Mouse (Mus musculus) embryo, embryonic 11.5 days (tissue): ENCODE data around the gene Cyp1b1.

ENCODE experiments used
- DNase-seq: peaks from one replicate; pipeline ENCODE4 v3.0.0-alpha.2; 2012; ENCODE audit warnings: low read depth, low spot score

The Cyp1b1 gene

DNA sequence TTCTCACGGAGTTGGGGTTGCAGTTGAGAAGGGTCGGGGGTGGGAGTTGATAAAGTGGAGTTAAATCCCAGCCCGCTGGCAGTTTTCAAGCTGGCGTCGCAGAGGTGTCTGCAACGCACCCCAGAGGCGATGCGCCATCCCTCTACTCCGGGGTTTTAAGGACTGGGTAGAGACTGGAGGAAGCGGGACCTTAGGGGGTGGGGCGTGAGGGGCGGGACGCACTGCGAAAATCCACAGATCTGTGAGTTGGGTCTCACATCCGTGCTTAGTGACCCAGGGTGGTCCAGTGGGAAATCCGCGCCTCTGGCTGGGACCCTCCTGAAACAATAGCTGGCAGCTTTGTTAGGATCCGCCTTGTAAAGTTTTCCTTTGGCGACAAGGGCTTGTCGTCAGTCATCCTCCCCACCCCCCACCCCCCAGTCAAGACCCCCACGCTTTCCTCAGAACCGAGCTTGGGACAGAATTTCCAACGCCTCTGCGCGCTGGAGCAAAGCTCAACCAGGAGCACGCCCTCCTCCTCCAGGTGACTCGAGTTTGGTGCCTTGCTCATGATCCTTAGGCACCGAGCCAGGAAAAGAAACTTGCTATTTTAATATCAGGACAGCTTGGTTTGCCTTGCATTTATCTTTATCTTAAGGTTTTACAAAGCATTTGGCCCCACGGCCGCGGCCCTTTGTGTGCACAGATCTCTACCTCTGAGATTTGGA lies at the start of gene Cyp1b1:
Gene Cyp1b1, minus strand, starts transcription at position 131 of the 707 bp plus-strand sequence.
- no peak for DNase-seq

DNA sequence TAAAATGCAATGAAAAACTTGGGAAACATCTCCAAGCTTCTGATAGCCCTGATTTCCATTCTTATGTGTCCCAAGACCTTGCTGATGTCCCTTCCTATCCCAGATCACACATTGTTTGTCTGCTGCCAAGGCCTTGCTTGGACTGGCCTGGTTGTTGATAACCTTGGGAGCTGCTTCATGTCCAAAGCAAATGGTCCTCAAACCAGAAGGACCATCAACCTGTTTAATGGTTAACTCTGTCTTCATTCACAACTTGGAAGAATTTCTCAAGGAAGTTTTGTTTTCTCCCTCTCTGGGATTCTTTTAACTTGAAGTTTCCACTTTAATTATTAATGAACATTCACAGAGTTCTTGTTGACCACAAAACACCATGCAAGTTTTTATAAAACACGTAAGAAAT lies 47.0 kb upstream of the Cyp1b1 start:
- no peak for DNase-seq

DNA sequence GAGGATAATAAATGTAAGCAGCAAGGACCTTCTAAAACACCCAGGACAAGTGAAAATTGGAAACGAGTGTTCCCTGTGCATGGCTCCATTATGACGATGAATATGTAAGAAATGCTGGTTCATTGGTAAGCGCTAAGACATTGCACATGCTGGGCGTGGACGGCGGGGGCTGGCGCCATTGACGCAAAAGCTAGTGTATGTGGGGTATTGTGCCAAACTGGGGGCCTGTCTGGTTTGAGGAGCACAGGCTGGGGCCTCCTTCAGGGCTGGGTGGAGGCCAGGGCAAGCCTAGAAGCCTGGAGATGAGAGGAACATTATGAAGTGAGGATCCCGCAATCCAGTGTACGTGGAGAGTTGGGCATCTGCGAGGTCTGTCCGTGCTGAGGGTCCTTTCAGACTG lies 39.0 kb upstream of the Cyp1b1 start:
- DNase-seq = no peak

DNA sequence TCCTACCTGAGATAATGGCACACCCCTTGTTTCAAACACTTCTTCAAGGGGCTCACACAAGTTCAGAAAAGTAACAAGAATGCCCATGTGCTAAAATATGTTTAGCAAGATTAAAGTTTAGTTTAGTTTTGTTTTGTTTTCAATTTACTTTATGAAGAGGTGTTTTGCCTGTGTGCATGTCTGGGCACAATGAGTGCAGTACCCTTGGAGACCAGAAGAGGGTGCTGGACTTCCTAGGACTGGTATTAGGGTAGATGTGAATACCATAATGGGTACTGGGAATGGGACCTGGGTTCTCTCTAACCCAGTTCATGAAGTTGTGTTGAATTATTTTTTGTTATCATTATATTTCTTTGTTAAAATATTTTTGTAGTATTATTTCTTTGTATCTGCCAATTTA lies 38.0 kb upstream of the Cyp1b1 start:
- DNase-seq = no peak

DNA sequence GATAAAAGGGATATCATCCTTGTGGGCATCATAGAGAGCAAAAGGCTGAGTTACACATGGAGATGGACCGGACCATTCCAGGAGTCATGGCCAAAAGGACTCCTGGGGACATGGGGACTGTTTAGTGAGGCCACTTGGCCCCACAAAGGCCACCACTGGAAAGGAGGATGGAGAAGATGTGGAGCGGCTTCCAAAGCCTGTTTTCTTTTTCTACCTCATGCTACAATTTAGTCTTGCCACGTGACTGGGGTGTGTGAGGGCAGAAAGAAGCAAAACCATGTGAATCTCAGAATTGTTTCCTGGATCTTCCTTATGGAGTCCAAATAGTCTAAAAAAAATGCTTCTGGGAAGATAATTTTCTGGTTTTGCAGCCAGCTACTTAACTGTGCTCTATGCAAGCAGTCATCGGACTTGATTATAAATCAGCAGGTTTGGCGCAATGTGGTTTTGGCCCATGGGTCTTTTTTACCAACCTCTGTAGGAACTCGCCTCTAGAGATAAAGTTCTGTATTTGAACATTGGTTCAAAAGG lies 36.9 kb upstream of the Cyp1b1 start:
- DNase-seq = no peak

DNA sequence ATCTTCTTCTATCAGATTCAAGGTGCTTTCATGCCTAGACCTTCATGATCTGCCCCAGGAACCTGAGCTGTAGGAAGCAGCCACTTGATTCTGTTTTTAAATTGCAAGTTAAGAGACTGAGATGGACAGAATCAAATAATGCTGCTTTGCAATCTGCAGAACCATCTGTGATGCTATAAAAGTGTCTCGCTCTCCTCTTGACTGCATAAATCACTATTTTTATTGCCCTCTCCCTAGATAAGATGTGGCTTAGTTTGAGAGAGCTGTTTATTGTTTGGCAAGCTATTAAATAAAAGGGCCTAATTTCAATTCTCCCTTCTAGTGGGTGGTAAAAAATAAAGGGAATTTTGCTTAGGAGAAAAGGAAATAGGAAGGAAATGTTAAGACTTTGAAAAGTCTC lies 34.8 kb upstream of the Cyp1b1 start:
- no peak for DNase-seq

DNA sequence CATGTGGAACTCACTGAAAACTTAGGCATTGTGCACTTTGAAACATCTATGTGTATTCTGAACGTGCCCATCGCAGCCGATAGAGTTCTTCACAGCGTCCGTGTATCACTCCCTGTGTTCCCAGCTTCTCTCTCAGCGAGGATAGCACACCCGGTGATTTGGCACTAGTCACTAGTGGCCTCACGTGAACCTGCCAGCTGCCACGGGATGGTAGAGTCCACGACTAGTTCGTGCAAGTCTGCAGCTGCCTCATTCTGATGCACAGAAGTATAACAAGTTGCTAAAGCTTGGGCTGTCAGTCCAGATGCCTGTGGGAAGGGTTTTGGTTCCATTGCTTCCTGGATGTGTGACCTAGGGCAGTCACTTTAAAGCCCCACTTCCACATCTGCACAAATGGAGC lies 32.1 kb upstream of the Cyp1b1 start:
- DNase-seq = no peak

DNA sequence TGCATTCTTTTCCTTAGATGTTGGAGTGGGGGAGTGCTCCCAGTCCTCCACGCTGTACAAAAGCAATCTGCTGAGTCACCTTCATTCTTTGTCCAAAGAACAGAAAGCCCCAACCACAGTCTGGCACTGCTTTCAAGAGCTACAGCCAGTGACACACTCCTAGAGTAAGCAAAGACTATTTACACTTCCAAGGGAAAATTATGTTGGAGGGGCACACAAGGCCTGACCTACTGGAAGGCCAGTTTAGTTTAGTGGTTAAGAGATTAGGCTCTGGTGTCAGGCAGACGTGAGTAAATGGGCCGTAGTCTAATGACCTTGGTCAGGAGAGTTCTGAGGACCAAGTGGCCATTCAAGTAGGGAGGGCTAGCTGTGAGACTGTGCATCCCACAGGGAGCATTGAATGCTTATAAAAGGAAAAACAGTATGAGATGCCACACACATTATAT lies 31.3 kb upstream of the Cyp1b1 start:
- no peak for DNase-seq

DNA sequence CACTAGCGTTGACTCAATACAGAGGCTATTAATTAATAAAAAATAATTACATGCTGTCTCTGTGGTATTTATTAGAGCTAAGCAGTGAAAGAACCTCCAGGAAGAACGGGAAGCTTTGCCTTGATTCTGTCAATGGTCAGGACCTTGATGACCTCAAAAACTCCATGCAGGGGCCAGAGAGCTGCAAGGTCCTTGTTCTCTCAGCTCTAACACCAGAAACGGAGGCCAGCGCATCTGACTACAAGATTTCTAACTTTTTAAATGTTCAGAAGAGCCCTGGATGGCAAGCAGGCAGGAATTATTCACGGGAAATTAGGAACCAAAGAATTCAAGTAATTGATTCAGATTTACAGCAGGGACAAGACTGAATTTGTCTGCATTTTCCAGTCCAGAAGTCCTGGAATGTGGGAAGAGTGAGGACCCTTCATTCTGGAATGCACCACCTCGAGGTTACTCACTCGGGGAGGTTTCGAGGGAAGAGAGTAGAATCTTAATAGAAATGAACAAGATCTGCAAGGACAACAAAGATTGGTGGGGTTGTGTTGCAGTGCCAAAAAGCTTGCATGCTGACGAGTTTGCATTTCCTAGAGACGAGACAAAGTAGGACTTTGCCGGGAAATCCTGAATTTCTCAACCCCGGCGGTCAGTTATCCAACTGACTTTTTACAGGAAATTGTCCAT lies 30.3 kb upstream of the Cyp1b1 start:
- no peak for DNase-seq

DNA sequence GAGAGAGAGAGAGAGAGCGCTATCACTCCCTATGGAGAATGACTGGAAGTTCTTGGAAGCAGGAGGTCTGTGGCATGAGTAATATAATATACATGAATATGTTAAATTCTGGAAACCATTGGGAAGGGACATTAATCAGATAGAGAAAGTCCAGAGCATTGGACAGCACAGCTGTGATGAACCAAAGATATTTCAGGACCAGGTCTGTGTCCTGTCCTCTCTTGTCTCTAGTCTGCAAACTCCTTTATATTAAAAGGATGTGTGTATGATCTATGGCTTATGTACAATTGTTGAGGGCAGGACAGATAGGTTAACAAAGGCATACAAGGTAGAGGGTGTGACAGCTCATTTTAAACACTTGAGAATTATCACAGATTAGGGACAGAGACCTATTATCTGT lies 28.6 kb upstream of the Cyp1b1 start:
- no peak for DNase-seq

DNA sequence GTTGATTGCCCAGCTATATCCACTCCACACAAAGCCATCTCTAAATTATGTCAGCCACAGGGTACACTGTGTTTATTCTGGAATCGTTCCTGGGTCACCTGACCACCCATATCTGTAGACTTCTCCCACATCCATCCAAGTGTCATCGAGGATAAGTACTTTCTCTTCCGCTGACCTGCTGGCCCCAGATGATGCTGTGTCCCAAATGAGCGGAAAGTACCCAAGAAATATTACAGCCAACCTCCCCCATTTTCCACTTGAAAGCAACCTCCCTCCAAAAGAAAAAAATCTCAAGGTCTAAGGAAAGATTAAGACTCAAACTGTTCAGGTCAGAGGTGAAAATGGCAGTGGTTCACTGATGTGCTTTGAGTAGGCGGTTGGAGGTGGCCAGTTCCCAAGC lies 27.8 kb upstream of the Cyp1b1 start:
- DNase-seq = no peak

DNA sequence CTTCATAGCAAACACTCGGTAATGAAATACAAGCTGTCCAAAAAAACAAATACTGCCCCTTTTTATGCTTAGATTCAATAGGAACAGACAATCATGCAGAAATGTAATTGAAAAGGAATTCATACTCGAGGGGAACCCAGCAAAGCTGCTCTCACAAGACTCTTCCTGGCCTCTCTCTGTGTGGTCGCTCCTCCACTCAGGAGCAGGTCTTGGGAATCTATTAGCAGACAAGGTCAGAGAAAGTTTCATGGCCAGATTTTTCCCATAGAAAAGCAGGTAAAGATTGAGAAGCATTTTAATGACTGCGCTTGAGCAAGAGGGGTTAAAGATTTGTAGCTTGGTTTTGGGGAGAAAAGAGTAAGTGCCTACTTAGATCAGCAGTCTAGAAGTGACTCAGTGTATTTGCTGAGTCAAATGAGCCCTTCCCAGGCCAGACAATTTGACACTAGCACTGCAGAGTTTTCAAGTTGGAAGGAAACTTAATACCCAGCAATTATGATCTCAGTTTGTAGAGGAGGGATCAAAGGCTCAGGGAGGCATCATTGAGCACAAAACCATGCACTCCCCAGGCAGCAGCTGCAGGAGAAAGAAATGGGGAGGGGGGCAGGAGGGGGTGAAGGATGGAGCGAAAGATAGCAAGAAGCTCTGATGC lies 24.1 kb upstream of the Cyp1b1 start:
- no peak for DNase-seq

DNA sequence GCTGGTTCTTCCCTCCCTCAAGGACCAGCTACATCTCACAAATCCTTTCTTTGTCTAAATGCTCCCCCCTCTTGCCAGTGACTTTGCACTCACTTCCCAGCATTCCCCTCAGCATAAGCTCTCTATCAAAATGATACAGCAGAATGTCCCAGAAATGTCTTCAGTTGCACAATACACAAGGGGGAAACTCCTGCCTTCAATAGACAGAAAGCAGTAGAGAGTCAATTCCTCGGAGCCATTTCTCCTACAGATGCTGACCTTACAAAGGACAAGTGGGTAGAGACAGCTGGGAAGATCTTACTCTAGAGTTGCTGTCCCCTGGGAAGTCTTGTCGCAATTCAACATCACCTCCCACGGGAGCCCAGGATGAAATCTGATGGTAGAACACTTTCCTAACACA lies 22.7 kb upstream of the Cyp1b1 start:
- DNase-seq = no peak

DNA sequence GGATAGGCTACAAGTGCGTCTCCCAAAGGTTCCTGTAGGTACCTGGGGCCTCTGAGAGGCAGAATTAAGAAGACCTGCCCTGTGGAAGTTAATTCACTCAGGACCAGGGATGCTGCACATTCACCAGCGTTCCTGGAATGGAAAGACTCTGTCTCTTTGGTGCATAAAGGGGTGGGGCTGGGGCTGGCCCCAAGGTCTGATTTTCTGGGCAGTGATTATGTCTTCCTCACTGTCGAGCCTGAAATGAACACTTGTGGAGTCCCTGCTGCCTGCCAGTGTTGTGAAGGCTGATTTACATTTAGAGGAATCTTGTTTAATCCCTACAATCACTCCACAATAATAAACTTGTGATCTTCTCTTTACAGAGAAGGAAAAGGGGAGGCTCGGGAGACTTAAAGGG lies 18.2 kb upstream of the Cyp1b1 start:
- no peak for DNase-seq

DNA sequence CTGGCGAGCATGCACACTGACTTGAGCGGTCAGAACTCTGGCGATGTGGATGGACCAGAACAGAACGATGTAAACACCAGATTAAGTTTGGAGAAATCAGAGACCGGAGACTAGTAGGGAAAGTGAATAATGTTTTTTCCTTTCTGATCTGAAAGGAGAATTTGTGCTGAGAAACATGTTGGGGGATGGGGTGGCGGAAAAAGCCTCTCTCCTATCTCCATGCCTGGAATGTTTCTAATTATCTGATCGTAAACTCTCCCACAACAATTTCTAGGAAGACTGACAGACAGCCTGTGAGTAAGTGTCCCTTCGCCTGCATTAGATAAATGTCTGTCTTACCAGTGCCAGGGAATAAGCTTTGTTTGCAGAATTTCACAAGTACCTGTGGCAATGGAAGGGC lies 16.1 kb upstream of the Cyp1b1 start:
- DNase-seq = no peak

DNA sequence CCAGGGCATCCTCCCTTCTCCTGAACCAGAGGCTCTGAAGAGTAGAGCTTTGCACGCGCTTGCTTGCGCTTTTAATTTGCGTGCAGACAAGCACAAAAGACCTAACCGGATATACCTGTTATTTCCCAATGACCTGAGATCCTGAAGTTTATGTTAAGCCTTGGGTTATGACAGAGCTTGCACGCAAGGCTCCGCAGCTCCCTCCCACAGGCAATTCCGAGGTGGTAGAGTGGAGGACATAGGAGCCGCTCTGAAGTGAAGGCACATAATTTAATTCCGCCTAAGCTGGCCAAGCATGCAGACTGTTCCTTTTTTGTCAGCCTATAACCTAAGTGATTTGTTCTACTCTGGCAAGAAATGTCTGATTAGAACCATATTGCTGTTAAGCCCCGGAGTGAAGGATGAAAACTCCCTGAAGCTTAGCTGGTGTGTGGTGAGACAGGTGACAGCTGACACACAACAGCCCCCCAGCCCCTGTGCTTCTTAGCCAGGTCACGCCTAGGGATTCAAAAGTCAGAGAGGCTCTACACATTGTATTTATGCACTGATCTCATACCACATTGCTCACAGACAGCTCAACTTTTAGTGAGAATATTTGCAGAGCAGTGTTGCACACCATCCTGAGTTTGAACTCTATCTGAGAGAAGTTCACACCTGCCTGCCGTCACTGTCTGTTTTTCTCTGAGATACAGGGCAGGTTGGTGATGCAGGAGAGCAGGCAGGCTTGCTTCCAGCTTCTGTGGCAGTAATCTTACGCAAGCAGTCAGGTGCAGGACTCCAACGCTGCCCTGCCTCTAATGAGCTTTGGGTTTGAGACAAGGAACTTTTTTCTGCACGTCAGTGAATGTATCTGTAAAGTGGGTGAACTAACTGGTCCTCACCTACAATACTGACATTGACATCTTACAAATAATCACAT lies 14.0 kb upstream of the Cyp1b1 start:
- DNase-seq = no peak

DNA sequence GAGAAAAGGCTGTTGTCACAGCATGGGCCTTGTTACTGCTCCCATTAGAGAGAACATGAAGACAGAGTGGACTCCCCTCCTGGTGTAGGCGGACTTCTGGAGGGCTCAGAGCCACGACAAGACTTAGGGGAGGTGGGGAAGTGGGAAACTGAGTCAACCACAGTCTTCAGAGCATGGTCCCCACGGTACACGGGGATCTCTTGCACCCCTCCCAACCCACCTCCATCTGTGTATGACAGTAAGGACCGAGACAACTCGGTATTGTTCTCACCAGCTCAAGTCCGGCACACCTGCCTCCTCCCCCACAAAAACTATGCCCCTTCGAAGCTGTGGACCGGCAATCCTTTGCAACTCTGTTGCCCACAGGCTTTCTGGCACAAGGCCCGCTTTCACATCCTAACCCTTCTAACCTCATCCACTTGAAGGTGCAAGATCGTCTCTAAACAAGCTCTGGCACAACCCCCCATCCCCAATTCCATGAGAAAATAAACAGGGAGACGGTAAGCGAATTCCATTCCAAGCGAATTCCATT lies 13.3 kb upstream of the Cyp1b1 start:
- DNase-seq = no peak

DNA sequence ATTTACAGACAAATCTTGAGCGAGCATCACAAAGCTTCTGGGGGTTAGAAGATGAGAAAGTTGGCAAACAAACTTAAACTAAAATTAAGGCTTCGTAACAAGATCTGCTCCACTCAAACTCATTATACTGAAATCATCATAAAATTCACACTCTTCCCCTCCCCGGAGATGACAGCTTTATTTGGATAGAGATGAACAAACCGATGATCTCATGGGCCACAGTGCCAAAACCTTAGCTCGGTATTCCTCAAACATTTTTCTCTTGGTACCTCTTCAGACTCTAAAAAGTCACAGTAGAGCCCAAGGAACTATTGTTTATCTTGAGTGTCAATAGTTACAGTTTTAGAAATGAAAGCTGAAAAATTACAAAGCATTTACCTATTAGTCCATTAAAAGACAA lies 11.8 kb upstream of the Cyp1b1 start:
- DNase-seq = no peak

DNA sequence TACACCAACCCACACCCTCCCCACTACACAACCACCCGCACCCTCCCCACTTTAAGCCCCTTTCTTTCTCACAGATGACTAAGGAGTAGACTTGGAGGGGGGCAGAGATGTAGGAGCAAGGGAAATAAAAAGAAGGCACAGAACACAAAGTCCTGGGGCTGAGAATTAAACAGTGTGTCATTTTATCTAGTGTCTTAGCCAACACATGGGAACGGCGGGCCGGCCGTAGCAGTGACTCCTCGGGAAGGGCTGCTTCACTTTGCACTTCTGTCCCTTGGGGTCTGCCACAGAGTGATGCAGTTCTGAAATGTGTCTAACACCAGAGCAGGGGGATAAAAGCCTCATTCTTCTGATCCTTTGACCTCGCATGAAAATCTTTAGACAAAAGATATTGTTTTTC lies 5.8 kb upstream of the Cyp1b1 start:
- DNase-seq = no peak

DNA sequence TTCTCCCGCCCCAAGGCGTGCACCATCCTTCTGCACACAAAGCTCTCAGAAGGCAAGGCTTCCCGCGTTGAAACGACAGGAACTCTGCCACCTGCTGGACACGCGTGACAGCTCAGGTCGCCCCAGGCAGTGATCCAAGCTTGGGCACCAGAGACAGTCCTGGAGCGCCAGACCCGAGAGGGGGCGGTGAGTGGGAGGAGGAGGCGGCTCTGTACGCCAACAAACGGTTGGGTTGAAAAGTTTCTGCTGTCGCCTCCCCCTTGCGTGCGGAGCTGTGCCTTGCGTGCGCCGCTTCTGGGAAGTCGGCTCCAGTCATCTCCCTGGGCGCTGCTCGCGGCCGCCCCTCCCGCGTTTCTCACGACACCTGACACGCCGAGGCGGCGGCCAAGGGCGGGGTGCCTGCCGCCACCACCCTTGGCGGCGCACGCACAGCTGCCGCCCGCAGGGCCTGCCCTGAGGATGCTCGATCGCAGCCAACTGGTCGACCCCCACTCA lies 835 bp upstream of the Cyp1b1 start:
- DNase-seq = peak; percentile 88

DNA sequence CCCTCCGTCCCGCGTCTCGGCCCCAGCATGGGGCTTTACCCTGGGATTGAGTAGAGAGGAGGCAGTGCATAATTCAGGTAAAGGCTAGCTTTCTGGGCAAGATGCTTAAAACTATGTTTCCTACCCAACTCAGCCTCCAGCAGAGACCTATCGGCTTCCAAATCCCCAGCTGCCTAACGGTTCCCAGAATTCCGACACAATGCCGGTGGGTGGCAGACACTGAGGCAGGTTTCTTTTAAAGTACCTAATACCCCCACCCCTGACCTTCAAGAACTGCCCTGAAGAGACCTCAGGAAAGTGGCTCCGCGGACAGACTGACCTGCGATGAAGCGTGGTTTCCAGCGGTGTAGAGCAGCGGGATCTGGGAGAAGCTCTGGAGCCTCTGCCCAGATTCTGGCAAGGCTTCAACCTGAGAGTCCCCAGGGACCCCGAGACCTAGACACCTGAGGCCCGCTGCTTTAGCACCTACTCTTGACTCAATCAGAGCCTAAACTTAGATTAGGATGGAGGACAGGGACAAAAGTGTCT lies 429 bp downstream of the Cyp1b1 start:
- no peak for DNase-seq
